Mouse (Mus musculus): ENCODE data around the gene Dhx35. TPM values are rescaled to one million over a fixed set of nuclear protein-coding genes. Genes with fewer than 3 reads are reported as not detected.

The Dhx35 gene
- total RNA-seq, 2 experiments from 2014 or later: 15.7 to 17.4 TPM

GRCm38 (mm10) chr2:158795875-158796274 lies 1.3 kb downstream of the Dhx35 start:
- DNase-seq (ENCODE audit: low spot score in 2 of 2): no peak
- intact Hi-C loops (cut with DNase I): no loop called here

GRCm38 (mm10) chr2:158799328-158799727 lies 4.7 kb downstream of the Dhx35 start:
- no peak for DNase-seq (ENCODE audit: low spot score in 2 of 2)
- intact Hi-C loops (cut with DNase I): no loop called here

GRCm38 (mm10) chr2:158800788-158801187 lies 6.2 kb downstream of the Dhx35 start:
- no peak for DNase-seq (ENCODE audit: low spot score in 2 of 2)
- intact Hi-C loops (cut with DNase I): no loop called here

- intact Hi-C loops (cut with DNase I): no loop called here
These were observed 9.0 kb downstream of the Dhx35 start for GRCm38 (mm10) chr2:158803575-158803974.

GRCm38 (mm10) chr2:158815686-158816085 lies 21.1 kb downstream of the Dhx35 start:
- intact Hi-C loops (cut with DNase I): no loop called here
- DNase-seq (ENCODE audit: low spot score in 2 of 2): no peak

More at GRCm38 (mm10) chr2:158803575-158803974, 9.0 kb downstream of the Dhx35 start:
- DNase-seq (ENCODE audit: low spot score in 2 of 2): no peak

- no peak for DNase-seq (ENCODE audit: low spot score in 2 of 2)
- intact Hi-C loops (cut with DNase I): no loop called here
These were observed 21.6 kb downstream of the Dhx35 start for GRCm38 (mm10) chr2:158816239-158816638.

- intact Hi-C loops (cut with DNase I): no loop called here
- no peak for DNase-seq (ENCODE audit: low spot score in 2 of 2)
These were observed 23.1 kb downstream of the Dhx35 start for GRCm38 (mm10) chr2:158817708-158818107.

GRCm38 (mm10) chr2:158828124-158828523 lies 33.5 kb downstream of the Dhx35 start:
- DNase-seq (ENCODE audit: low spot score in 2 of 2): no peak
- intact Hi-C loops (cut with DNase I): no loop called here

- intact Hi-C loops (cut with DNase I): no loop called here
- no peak for DNase-seq (ENCODE audit: low spot score in 2 of 2)
These were observed 35.1 kb downstream of the Dhx35 start for GRCm38 (mm10) chr2:158829746-158830145.

- DNase-seq (ENCODE audit: low spot score in 2 of 2): no peak
- intact Hi-C loops (cut with DNase I): no loop called here
These were observed 38.6 kb downstream of the Dhx35 start for GRCm38 (mm10) chr2:158833221-158833620.

- intact Hi-C loops (cut with DNase I): no loop called here
- no peak for DNase-seq (ENCODE audit: low spot score in 2 of 2)
These were observed 39.0 kb downstream of the Dhx35 start for GRCm38 (mm10) chr2:158833645-158834044.

- DNase-seq (ENCODE audit: low spot score in 2 of 2): no peak
These were observed 48.7 kb downstream of the Dhx35 start for GRCm38 (mm10) chr2:158843287-158843686.

GRCm38 (mm10) chr2:158845031-158845430 lies 50.4 kb downstream of the Dhx35 start:
- no peak for DNase-seq (ENCODE audit: low spot score in 2 of 2)
- intact Hi-C loops (cut with DNase I): loop anchor here (5.0 kb wide), 1 partner anchor 178 kb away; the partner anchor contains the start of gene Ppp1r16b

More at GRCm38 (mm10) chr2:158843287-158843686, 48.7 kb downstream of the Dhx35 start:
- intact Hi-C loops (cut with DNase I): no loop called here

GRCm38 (mm10) chr2:158846208-158846607 lies 51.6 kb downstream of the Dhx35 start:
- DNase-seq (ENCODE audit: low spot score in 2 of 2): no peak
- intact Hi-C loops (cut with DNase I): loop anchor here (5.0 kb wide), 1 partner anchor 179 kb away; the partner anchor contains the start of gene Ppp1r16b

- intact Hi-C loops (cut with DNase I): loop anchor here (5.0 kb wide), 1 partner anchor 181 kb away; the partner anchor contains the start of gene Ppp1r16b
- no peak for DNase-seq (ENCODE audit: low spot score in 2 of 2)
These were observed 53.4 kb downstream of the Dhx35 start for GRCm38 (mm10) chr2:158847991-158848390.

- intact Hi-C loops (cut with DNase I): loop anchor here (5.0 kb wide), 1 partner anchor 182 kb away; the partner anchor contains the start of gene Ppp1r16b
- no peak for DNase-seq (ENCODE audit: low spot score in 2 of 2)
These were observed 54.8 kb downstream of the Dhx35 start for GRCm38 (mm10) chr2:158849416-158849815.

GRCm38 (mm10) chr2:158852579-158852978 lies 58.0 kb downstream of the Dhx35 start:
- intact Hi-C loops (cut with DNase I): no loop called here
- peak; percentile 35 to 40 for DNase-seq (ENCODE audit: low spot score in 2 of 2)

GRCm38 (mm10) chr2:158856896-158857499 lies 62.4 kb downstream of the Dhx35 start:
- intact Hi-C loops (cut with DNase I): no loop called here
- DNase-seq (ENCODE audit: low spot score in 2 of 2): no peak

GRCm38 (mm10) chr2:158857579-158857978 lies 63.0 kb downstream of the Dhx35 start:
- DNase-seq (ENCODE audit: low spot score in 2 of 2): no peak
- intact Hi-C loops (cut with DNase I): no loop called here

GRCm38 (mm10) chr2:158861115-158861514 lies 66.5 kb downstream of the Dhx35 start:
- intact Hi-C loops (cut with DNase I): loop anchor here (5.0 to 10.0 kb wide), 3 partner anchors 99 to 306 kb away; no protein-coding TSS in a partner anchor
- no peak for DNase-seq (ENCODE audit: low spot score in 2 of 2)

Measured in left cerebral cortex, postnatal 36 days (tissue).